Mouse (Mus musculus) adrenal gland, postnatal 14 days (tissue): ENCODE data around the gene Ankrd28. TPM values are rescaled to one million over a fixed set of nuclear protein-coding genes. Genes with fewer than 3 reads are reported as not detected.

Experiments
- total RNA-seq: library from RNA; stranded (reverse); gene quantifications from 2 replicates; pipeline ENCODE4 v1.2.3, GENCODE M21; 2021

Ankrd28 gene
- total RNA-seq, 1 experiment from 2014 or later, result 25.1 TPM

Other genes with a start within 250 kb of the Ankrd28 start
- gene Colq, start 239.3 kb downstream of the Ankrd28 start, total RNA-seq, result 0.15 and 1.3 TPM in 2 replicates
- gene Gm49387, start 189.8 kb downstream of the Ankrd28 start, total RNA-seq, result 3.0 and 6.4 TPM in 2 replicates
- 40.4 and 47.4 TPM in 2 replicates for gene Btd, start 189.6 kb downstream of the Ankrd28 start, total RNA-seq
- gene Hacl1, start 189.4 kb downstream of the Ankrd28 start, total RNA-seq, result 62.2 and 112 TPM in 2 replicates
- 8.9 and 17.0 TPM in 2 replicates for gene Galnt15, start 198.3 kb upstream of the Ankrd28 start, total RNA-seq